Mouse (Mus musculus) T-cell, adult 66 days (primary cell): ENCODE measurements around the gene Inafm1. TPM values are rescaled to one million over a fixed set of nuclear protein-coding genes. Genes with fewer than 3 reads are reported as not detected.

Experiments
- total RNA-seq, 2 experiments: library from RNA; stranded (reverse); gene quantifications; 3 replicates in 1 of 2; 4 replicates in 1 of 2; pipeline ENCODE4 v1.2.4; 2023

Gene Inafm1
- total RNA-seq: 10 to 100 TPM; 23.9 to 31.5 TPM

GRCm38 (mm10) chr7:16273081-16273765, at the start of gene Inafm1:
Gene Inafm1, minus strand, starts transcription at chr7:16273617.

GRCm38 (mm10) chr7:16308093-16308492, 34.7 kb upstream of the Inafm1 start, which contains the start of gene Bbc3:
Gene Bbc3, plus strand, starts transcription at chr7:16308393.

GRCm38 (mm10) chr7:16286026-16286961, 12.9 kb upstream of the Inafm1 start, which contains the start of gene Ccdc9:
Gene Ccdc9, minus strand, starts transcription at chr7:16286795.

GRCm38 (mm10) chr7:16259110-16259590, 14.3 kb downstream of the Inafm1 start, which contains the start of gene C5ar1:
Gene C5ar1, minus strand, starts transcription at chr7:16259540.

GRCm38 (mm10) chr7:16244067-16244466, 29.4 kb downstream of the Inafm1 start, which contains the start of gene C5ar2:
Gene C5ar2, minus strand, starts transcription at chr7:16244154.

Other genes starting within 250 kb of the Inafm1 start
- gene Bicra, start 225.7 kb downstream of the Inafm1 start, total RNA-seq: 10 to 100 TPM; 63.1 to 69.6 TPM
- gene Zfp541, start 211.8 kb downstream of the Inafm1 start, total RNA-seq: not detected
- 100 to 1,000 TPM; 213 to 236 TPM for gene Napa, start 175.2 kb downstream of the Inafm1 start, total RNA-seq
- gene Kptn, start 153.7 kb downstream of the Inafm1 start, total RNA-seq: 10 to 100 TPM; 41.3 to 44.7 TPM
- gene Slc8a2, start 143.8 kb downstream of the Inafm1 start, total RNA-seq: under 1 TPM; 0.09 TPM
- 10 to 100 TPM; 44.6 to 58.0 TPM for gene Meis3, start 98.5 kb downstream of the Inafm1 start, total RNA-seq
- gene Dhx34, start 51.6 kb downstream of the Inafm1 start, total RNA-seq: 10 to 100 TPM; 28.8 to 32.0 TPM
- gene C5ar2, start 29.5 kb downstream of the Inafm1 start, total RNA-seq: under 1 TPM; 0.26 to 0.47 TPM
- gene C5ar1, start 14.1 kb downstream of the Inafm1 start, total RNA-seq: under 1 TPM in 1 of 2 experiments, not detected in 1; 0.30 TPM
- gene Ccdc9, start 13.2 kb upstream of the Inafm1 start, total RNA-seq: 100 to 1,000 TPM; 233 to 246 TPM
- 10 to 100 TPM; 29.4 to 34.5 TPM for gene Bbc3, start 34.8 kb upstream of the Inafm1 start, total RNA-seq
- gene Sae1, start 114.2 kb upstream of the Inafm1 start, total RNA-seq: 10 to 100 TPM; 58.6 to 76.2 TPM
- gene Zc3h4, start 127.3 kb upstream of the Inafm1 start, total RNA-seq: 10 to 100 TPM; 80.5 to 80.9 TPM
- 10 to 100 TPM; 38.7 to 39.4 TPM for gene Tmem160, start 179.2 kb upstream of the Inafm1 start, total RNA-seq
- gene Npas1, start 204.1 kb upstream of the Inafm1 start, total RNA-seq: not detected